Mouse (Mus musculus): Measurements from ENCODE around the gene Cdkn1a. TPM values are rescaled to one million over a fixed set of nuclear protein-coding genes. Genes with fewer than 3 reads are reported as not detected.
A peak's percentile ranks its signal among the peaks of the same experiment; 100 is the strongest.
"Not testable (repeated sequence)": the region's sequence is repeated elsewhere in the genome, so short reads cannot be mapped to it uniquely, and the experiment has no call there.

Cdkn1a gene
- polyA plus RNA-seq, 1 experiment from 2014 or later: 45.6 TPM

GRCm38 (mm10) chr17:29063121-29063987 is 27.4 kb upstream of the Cdkn1a start:
- no peak for ATAC-seq (ENCODE audit: low FRiP score, low TSS enrichment)
- no peak overlapping the region for H3K4me3 ChIP-seq (ENCODE audit: low read length)
- WGBS: 57% methylated on average over 8 of the region's 8 CpGs
- no peak overlapping the region for H3K9ac ChIP-seq (ENCODE audit: low read depth, low read length)
- no peak overlapping the region for H3K4me2 ChIP-seq (replicated peaks; ENCODE audit: low read depth, low read length)
- no peaks in the 10 kb centered on the region for H3K36me3 ChIP-seq (ENCODE audit: control insufficient read depth, insufficient read depth, low read length)
- H3K27ac ChIP-seq (ENCODE audit: low read depth, low read length): no peak overlapping the region
- peaks cover 8% of the 10 kb centered on the region for H3K4me1 ChIP-seq (ENCODE audit: control insufficient read depth, insufficient read depth, low read length)
- no peaks in the 10 kb centered on the region for H3K9me3 ChIP-seq (ENCODE audit: control insufficient read depth, low read length)
- no peaks in the 10 kb centered on the region for H3K27me3 ChIP-seq (ENCODE audit: control insufficient read depth, insufficient read depth, low read length)

- Histone ChIP-seq H3K9ac (ENCODE audit: low read depth, low read length) (no peak overlapping the region), H3K27me3 (ENCODE audit: control insufficient read depth, insufficient read depth, low read length) (no peaks in the 10 kb centered on the region), H3K4me3 (ENCODE audit: low read length) (no peak overlapping the region), H3K9me3 (ENCODE audit: control insufficient read depth, low read length) (no peaks in the 10 kb centered on the region), H3K4me1 (ENCODE audit: control insufficient read depth, insufficient read depth, low read length) (peaks cover 11% of the 10 kb centered on the region), H3K36me3 (ENCODE audit: control insufficient read depth, insufficient read depth, low read length) (no peaks in the 10 kb centered on the region), H3K27ac (ENCODE audit: low read depth, low read length) (no peak overlapping the region), H3K4me2 (replicated peaks; ENCODE audit: low read depth, low read length) (no peak overlapping the region)
- WGBS: 69% methylated on average over 2 of the region's 2 CpGs
- ATAC-seq (ENCODE audit: low FRiP score, low TSS enrichment): no peak
Measured at GRCm38 (mm10) chr17:29063988-29064285, 26.8 kb upstream of the Cdkn1a start.

- H3K4me3 ChIP-seq (ENCODE audit: low read length): no peak overlapping the region
- 88% methylated on average over 21 of the region's 21 CpGs for WGBS
- no peak for ATAC-seq (ENCODE audit: low FRiP score, low TSS enrichment)
Measured at GRCm38 (mm10) chr17:29065245-29065940, 25.4 kb upstream of the Cdkn1a start.

GRCm38 (mm10) chr17:29065971-29066370 is 24.8 kb upstream of the Cdkn1a start:
- Histone ChIP-seq H3K9me3 (ENCODE audit: control insufficient read depth, low read length) (no peaks in the 10 kb centered on the region), H3K27me3 (ENCODE audit: control insufficient read depth, insufficient read depth, low read length) (no peaks in the 10 kb centered on the region), H3K9ac (ENCODE audit: low read depth, low read length) (no peak overlapping the region), H3K4me3 (ENCODE audit: low read length) (no peak overlapping the region), H3K27ac (ENCODE audit: low read depth, low read length) (no peak overlapping the region), H3K4me2 (replicated peaks; ENCODE audit: low read depth, low read length) (no peak overlapping the region), H3K36me3 (ENCODE audit: control insufficient read depth, insufficient read depth, low read length) (no peaks in the 10 kb centered on the region), H3K4me1 (ENCODE audit: control insufficient read depth, insufficient read depth, low read length) (peaks cover 24% of the 10 kb centered on the region)
- 92% methylated on average over 3 of the region's 3 CpGs for WGBS
- ATAC-seq (ENCODE audit: low FRiP score, low TSS enrichment): no peak

More at GRCm38 (mm10) chr17:29065245-29065940, 25.4 kb upstream of the Cdkn1a start:
- no peaks in the 10 kb centered on the region for H3K9me3 ChIP-seq (ENCODE audit: control insufficient read depth, low read length)
- H3K4me2 ChIP-seq (replicated peaks; ENCODE audit: low read depth, low read length): no peak overlapping the region
- no peak overlapping the region for H3K9ac ChIP-seq (ENCODE audit: low read depth, low read length)
- H3K27me3 ChIP-seq (ENCODE audit: control insufficient read depth, insufficient read depth, low read length): no peaks in the 10 kb centered on the region
- no peak overlapping the region for H3K27ac ChIP-seq (ENCODE audit: low read depth, low read length)
- H3K4me1 ChIP-seq (ENCODE audit: control insufficient read depth, insufficient read depth, low read length): peaks cover 21% of the 10 kb centered on the region
- no peaks in the 10 kb centered on the region for H3K36me3 ChIP-seq (ENCODE audit: control insufficient read depth, insufficient read depth, low read length)

- 87% methylated on average over 3 of the region's 3 CpGs for WGBS
Measured at GRCm38 (mm10) chr17:29067416-29067815, 23.4 kb upstream of the Cdkn1a start.

GRCm38 (mm10) chr17:29067847-29068246 is 22.9 kb upstream of the Cdkn1a start:
- H3K4me1 ChIP-seq (ENCODE audit: control insufficient read depth, insufficient read depth, low read length): peaks cover 30% of the 10 kb centered on the region
- 69% methylated on average over 5 of the region's 5 CpGs for WGBS
- H3K4me2 ChIP-seq (replicated peaks; ENCODE audit: low read depth, low read length): no peak overlapping the region
- no peaks in the 10 kb centered on the region for H3K36me3 ChIP-seq (ENCODE audit: control insufficient read depth, insufficient read depth, low read length)
- H3K9me3 ChIP-seq (ENCODE audit: control insufficient read depth, low read length): no peaks in the 10 kb centered on the region
- H3K27me3 ChIP-seq (ENCODE audit: control insufficient read depth, insufficient read depth, low read length): no peaks in the 10 kb centered on the region
- H3K27ac ChIP-seq (ENCODE audit: low read depth, low read length): no peak overlapping the region
- no peak overlapping the region for H3K4me3 ChIP-seq (ENCODE audit: low read length)
- no peak overlapping the region for H3K9ac ChIP-seq (ENCODE audit: low read depth, low read length)
- no peak for ATAC-seq (ENCODE audit: low FRiP score, low TSS enrichment)

More at GRCm38 (mm10) chr17:29067416-29067815, 23.4 kb upstream of the Cdkn1a start:
- not testable (repeated sequence) for H3K9ac ChIP-seq (ENCODE audit: low read depth, low read length); H3K4me3 ChIP-seq (ENCODE audit: low read length); H3K4me2 ChIP-seq (replicated peaks; ENCODE audit: low read depth, low read length); H3K27me3 ChIP-seq (ENCODE audit: control insufficient read depth, insufficient read depth, low read length); H3K27ac ChIP-seq (ENCODE audit: low read depth, low read length); H3K9me3 ChIP-seq (ENCODE audit: control insufficient read depth, low read length); H3K36me3 ChIP-seq (ENCODE audit: control insufficient read depth, insufficient read depth, low read length); ATAC-seq (ENCODE audit: low FRiP score, low TSS enrichment)
- H3K4me1 ChIP-seq (ENCODE audit: control insufficient read depth, insufficient read depth, low read length): peaks cover 30% of the 10 kb centered on the region

GRCm38 (mm10) chr17:29069063-29069462 is 21.7 kb upstream of the Cdkn1a start:
- no peak overlapping the region for H3K9ac ChIP-seq (ENCODE audit: low read depth, low read length)
- no peaks in the 10 kb centered on the region for H3K36me3 ChIP-seq (ENCODE audit: control insufficient read depth, insufficient read depth, low read length)
- no peaks in the 10 kb centered on the region for H3K9me3 ChIP-seq (ENCODE audit: control insufficient read depth, low read length)
- H3K4me1 ChIP-seq (ENCODE audit: control insufficient read depth, insufficient read depth, low read length): peaks cover 35% of the 10 kb centered on the region
- peak; percentile 73 for ATAC-seq (ENCODE audit: low FRiP score, low TSS enrichment)
- H3K27ac ChIP-seq (ENCODE audit: low read depth, low read length): peak overlapping the region; percentile 3; the same call in 1 of the 2 replicates
- WGBS: 28% methylated on average over 10 of the region's 10 CpGs
- no peak overlapping the region for H3K4me2 ChIP-seq (replicated peaks; ENCODE audit: low read depth, low read length)
- H3K27me3 ChIP-seq (ENCODE audit: control insufficient read depth, insufficient read depth, low read length): no peaks in the 10 kb centered on the region
- H3K4me3 ChIP-seq (ENCODE audit: low read length): no peak overlapping the region

GRCm38 (mm10) chr17:29071820-29072219 is 19.0 kb upstream of the Cdkn1a start:
- H3K4me1 ChIP-seq (ENCODE audit: control insufficient read depth, insufficient read depth, low read length): peaks cover 35% of the 10 kb centered on the region
- no peaks in the 10 kb centered on the region for H3K9me3 ChIP-seq (ENCODE audit: control insufficient read depth, low read length)
- 44% methylated on average over 5 of the region's 5 CpGs for WGBS
- H3K9ac ChIP-seq (ENCODE audit: low read depth, low read length): no peak overlapping the region
- no peak overlapping the region for H3K4me3 ChIP-seq (ENCODE audit: low read length)
- H3K4me2 ChIP-seq (replicated peaks; ENCODE audit: low read depth, low read length): no peak overlapping the region
- no peaks in the 10 kb centered on the region for H3K27me3 ChIP-seq (ENCODE audit: control insufficient read depth, insufficient read depth, low read length)
- no peak overlapping the region for H3K27ac ChIP-seq (ENCODE audit: low read depth, low read length)
- ATAC-seq (ENCODE audit: low FRiP score, low TSS enrichment): peak; percentile 24
- no peaks in the 10 kb centered on the region for H3K36me3 ChIP-seq (ENCODE audit: control insufficient read depth, insufficient read depth, low read length)

- H3K9me3 ChIP-seq (ENCODE audit: control insufficient read depth, low read length): no peaks in the 10 kb centered on the region
- no peaks in the 10 kb centered on the region for H3K36me3 ChIP-seq (ENCODE audit: control insufficient read depth, insufficient read depth, low read length)
- H3K9ac ChIP-seq (ENCODE audit: low read depth, low read length): no peak overlapping the region
- H3K27ac ChIP-seq (ENCODE audit: low read depth, low read length): no peak overlapping the region
- peaks cover 35% of the 10 kb centered on the region for H3K4me1 ChIP-seq (ENCODE audit: control insufficient read depth, insufficient read depth, low read length)
- WGBS: 12% methylated on average over 11 of the region's 11 CpGs
- H3K27me3 ChIP-seq (ENCODE audit: control insufficient read depth, insufficient read depth, low read length): no peaks in the 10 kb centered on the region
- H3K4me3 ChIP-seq (ENCODE audit: low read length): no peak overlapping the region
- no peak overlapping the region for H3K4me2 ChIP-seq (replicated peaks; ENCODE audit: low read depth, low read length)
- ATAC-seq (ENCODE audit: low FRiP score, low TSS enrichment): no peak
Measured at GRCm38 (mm10) chr17:29072701-29073307, 18.0 kb upstream of the Cdkn1a start.

Measured in kidney, embryonic 14.5 days (tissue).